Mouse (Mus musculus) cerebellum, adult 2 months (tissue): ENCODE data around the gene Nhp2.

ENCODE experiments used
- CTCF ChIP-seq: fragments of 200-500 bp; IDR thresholded peaks from 2 replicates; pipeline ENCODE4 v1.5.1; 2011; ENCODE audit warnings: low read depth, mild to moderate bottlenecking, control low read depth, low read length, moderate library complexity, borderline replicate concordance; ENCODE audit not compliant: insufficient read depth
- POLR2A ChIP-seq: fragments of 200-500 bp; IDR thresholded peaks from 2 replicates; pipeline ENCODE4 v1.6.1; 2011; ENCODE audit warnings: low read length, control low read depth, borderline replicate concordance; ENCODE audit not compliant: insufficient read depth

GRCm38 (mm10) chr11:51658291-51658690, 38.8 kb downstream of the Nhp2 start:
- no peak for TF ChIP-seq CTCF
- TF ChIP-seq POLR2A: no peak
